Mouse (Mus musculus) cerebellum, adult 9-11 months (tissue): ENCODE data around the gene Trip12.

ENCODE experiments used
- DNase-seq: peaks from one replicate; pipeline ENCODE4 v3.0.0; 2022

Trip12 gene

GRCm38 (mm10) chr1:84840018-84840664 is at the start of gene Trip12:
Gene Trip12 (minus strand): TSS chr1:84840516.
- no peak for DNase-seq

- DNase-seq, result no peak
These were observed 49.7 kb upstream of the Trip12 start for GRCm38 (mm10) chr1:84890005-84890393.

- no peak for DNase-seq
These were observed 49.2 kb upstream of the Trip12 start for GRCm38 (mm10) chr1:84889330-84890004.

- no peak for DNase-seq
These were observed 45.6 kb upstream of the Trip12 start for GRCm38 (mm10) chr1:84885921-84886320.

DNA sequence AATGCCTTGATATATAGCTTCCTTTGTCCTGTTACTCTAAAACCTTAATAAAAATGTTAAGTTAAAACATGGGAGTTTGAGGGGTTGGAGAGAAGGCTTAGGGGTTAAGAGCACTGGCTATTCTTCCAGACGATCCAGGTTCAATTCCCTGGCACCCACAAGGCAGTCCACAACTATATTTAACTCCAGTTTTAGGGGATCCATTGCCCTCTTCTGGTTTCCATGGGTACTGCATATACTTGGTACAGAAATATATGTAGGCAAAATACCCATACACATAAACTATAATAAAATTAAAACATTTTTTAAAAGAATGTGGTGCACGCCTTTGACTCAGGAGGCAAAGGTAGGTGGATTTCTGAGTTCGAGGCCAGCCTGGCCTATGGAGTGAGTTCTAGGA is 44.9 kb upstream of the Trip12 start:
- no peak for DNase-seq

DNA sequence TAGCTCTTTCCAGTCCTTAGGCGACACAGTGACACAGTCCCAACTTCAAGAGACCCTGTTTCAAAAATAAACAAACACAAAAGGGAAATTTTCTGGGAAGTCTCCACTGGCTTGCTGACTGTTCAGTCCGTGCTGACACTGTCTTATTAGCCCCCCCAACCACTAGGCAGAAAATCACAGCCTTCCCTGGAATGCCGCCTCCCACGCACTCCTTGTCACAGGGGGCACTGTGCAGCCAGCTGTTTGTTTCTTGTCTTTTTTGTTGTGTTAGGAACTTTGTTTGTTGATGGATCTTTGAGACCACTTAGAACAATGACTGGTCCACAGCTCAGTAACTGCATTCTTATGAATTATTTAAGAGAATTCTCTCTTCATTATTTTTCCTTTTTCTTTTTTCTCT is 43.6 kb upstream of the Trip12 start:
- DNase-seq, result no peak

DNA sequence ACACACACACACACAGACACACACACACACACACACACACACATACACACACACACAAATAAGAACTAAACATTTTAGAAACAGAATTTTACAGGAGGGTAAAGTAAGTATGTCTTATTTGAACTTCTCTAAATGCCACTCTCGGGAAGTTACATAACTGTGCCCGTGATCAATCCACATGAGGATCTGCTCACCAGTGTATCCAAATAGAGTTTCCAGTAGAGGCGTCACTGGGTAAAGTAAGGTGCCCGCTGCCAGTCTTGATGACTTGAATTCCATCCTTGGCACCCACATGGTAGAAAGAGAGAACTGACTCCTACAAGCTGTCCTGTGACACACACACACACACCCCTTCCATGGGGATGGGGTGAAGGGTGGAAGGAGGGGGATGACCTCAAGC is 42.6 kb upstream of the Trip12 start:
- no peak for DNase-seq

DNA sequence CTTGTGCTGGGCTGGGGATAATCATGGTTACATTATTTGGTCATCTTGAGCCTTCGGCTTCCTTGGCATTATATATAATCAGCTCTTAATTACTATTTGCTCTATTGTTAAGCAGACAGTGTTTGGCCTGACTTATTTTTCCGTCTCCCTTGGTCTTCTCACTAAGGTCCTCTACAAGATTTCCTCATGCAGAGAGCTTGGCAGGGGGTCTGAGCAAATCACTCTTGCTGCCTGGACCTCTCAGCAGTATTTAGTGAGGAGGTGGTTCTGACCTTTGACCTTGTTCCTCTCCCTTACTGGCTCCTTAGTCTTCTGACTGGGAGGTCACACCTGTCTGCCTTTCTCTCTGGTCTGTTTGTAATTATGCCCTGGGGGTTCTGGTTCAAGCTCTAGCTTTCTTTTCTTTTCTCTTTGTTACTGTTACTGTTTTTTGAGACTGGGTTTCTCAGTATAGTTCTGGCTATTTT is 41.8 kb upstream of the Trip12 start:
- no peak for DNase-seq

- no peak for DNase-seq
These were observed 41.1 kb upstream of the Trip12 start for GRCm38 (mm10) chr1:84881248-84882065.

GRCm38 (mm10) chr1:84879571-84880120 is 39.3 kb upstream of the Trip12 start:
- no peak for DNase-seq

GRCm38 (mm10) chr1:84877590-84877989 is 37.3 kb upstream of the Trip12 start:
- no peak for DNase-seq

- DNase-seq, result no peak
These were observed 32.6 kb upstream of the Trip12 start for GRCm38 (mm10) chr1:84872939-84873338.

DNA sequence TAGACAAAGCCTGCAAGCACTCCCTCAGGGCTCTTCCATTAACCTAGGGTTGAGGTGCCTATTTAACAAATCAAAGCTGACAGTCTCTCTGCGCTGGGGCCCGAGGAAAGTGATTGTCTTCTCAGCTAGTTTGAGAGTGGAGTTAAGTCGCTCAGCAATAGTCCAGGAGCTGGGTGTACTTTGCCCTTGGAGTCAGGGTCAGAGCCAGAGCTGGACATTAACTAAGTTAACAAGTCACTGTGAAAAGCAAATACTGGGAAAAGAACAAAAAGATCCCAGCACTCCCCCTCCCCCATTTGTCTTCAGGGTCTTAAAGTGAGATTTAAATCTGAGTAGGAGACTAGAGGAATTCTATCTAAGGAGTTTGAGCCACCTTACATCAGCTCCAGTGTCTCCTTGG is 31.8 kb upstream of the Trip12 start:
- DNase-seq, result no peak

GRCm38 (mm10) chr1:84871131-84871530 is 30.8 kb upstream of the Trip12 start:
- DNase-seq, result no peak

DNA sequence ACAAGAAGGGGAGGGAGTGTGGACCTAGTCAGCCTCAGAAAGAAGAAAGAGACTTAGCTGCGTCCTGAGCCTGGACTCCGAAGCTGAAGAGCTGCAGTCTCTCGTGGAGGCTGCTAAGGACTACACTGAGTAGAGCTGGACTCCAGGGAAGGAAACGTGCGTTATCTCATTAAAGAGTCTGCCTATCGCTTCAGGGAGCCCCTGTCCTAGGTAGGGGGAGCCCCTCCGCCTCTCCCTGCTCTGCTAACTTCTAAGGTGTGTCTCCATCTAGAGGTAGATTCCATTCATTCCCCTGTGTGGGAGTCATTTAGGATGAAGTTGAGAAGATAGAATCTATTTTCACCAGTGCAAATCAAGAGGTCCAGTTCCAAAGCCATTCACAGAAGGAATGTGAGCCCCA is 29.2 kb upstream of the Trip12 start:
- DNase-seq, result no peak

- no peak for DNase-seq
These were observed 28.5 kb upstream of the Trip12 start for GRCm38 (mm10) chr1:84868841-84869240.

DNA sequence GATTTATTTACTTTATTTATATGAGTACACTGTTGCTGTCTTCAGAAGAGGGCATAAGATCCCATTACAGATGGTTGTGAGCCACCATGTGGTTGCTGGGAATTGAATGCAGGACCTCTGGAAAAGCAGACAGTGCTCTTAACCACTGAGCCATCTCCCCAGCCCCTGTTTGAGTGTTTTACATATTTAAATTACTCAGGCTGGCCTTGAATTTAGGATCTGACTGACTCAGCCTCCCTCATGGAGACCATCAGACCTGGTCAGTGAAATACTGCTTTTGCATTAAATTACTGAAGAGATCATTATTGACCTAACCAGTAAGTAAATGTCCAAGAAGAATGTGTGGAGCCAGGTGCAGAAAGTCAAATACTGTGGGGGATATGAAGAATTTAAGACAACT is 28.0 kb upstream of the Trip12 start:
- DNase-seq, result no peak

- no peak for DNase-seq
These were observed 26.5 kb upstream of the Trip12 start for GRCm38 (mm10) chr1:84866706-84867230.

DNA sequence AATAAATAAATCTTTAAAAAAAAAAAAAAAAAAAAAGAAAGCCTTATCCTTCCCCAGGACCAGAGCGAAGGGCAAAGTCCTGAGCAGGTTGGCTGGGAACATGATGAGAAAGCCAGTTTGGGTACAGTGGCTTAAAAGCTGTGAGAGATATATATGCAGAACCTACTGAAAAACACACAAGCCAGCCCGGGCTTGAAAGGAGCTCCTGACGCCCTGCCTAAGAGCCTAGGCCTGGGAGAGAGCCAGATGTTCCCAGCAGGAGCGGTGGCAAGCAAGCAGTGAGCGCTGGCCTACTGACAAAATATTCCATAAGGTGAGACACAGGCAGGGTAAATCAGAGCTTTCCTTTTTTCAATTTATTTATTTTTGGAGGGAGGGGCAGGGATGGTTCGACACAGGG is 25.9 kb upstream of the Trip12 start:
- no peak for DNase-seq

DNA sequence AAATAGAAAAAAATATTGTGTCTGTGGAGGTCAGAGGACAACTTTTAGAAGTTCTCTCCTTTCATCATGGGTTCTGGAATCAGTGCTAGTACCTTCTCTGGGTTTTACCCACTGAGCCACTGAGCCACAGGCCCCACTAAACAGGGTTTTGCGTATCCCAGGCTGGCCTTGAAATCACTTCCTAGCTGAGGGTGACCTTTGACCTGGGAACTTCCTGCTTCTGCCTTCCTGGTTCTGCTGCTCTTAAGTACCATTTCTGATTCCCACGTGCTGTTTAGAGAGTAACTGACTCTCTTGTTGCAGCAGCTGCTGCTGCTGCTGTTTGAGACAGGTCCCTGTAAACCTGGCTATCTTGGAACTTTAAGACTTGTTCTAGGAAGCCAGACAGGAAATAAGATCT is 24.3 kb upstream of the Trip12 start:
- DNase-seq, result no peak

DNA sequence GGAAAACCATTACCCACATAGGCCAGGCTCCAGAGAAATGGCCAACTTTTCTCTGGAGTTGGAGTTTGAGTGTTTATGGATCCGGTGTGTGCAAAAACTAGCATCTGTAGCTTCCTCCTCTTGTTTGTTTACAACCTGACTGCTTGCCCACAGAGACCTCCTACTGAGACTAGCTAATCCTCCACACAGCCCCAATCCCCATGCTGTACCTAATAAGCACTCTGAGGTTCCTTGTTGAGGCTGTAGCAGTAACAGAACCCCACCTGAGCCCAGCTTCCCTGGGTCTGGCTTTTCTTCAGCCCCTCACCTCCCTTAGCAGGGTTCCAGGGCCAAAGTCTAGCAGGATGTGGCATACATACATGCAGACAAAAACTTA is 20.9 kb upstream of the Trip12 start:
- DNase-seq, result no peak

GRCm38 (mm10) chr1:84860360-84861254 is 20.3 kb upstream of the Trip12 start:
- DNase-seq, result no peak
